Mouse (Mus musculus): ENCODE data around the gene Ptprh. TPM values are rescaled to one million over a fixed set of nuclear protein-coding genes. Genes with fewer than 3 reads are reported as not detected.
A peak's percentile ranks its signal among the peaks of the same experiment; 100 is the strongest.

Gene Ptprh
- polyA plus RNA-seq, 1 experiment from 2014 or later, result 1.0 TPM

GRCm38 (mm10) chr7:4502421-4503090 lies 101.3 kb downstream of the Ptprh start:
- peak overlapping the region; percentile 96; the same call in 1 of the 2 replicates for H3K9ac ChIP-seq (ENCODE audit: low read length)
- peak overlapping the region; percentile 93; the same call in 1 of the 2 replicates for H3K27ac ChIP-seq (ENCODE audit: low read length)
- H3K27me3 ChIP-seq (ENCODE audit: control insufficient read depth, insufficient read depth, low read length), result no peaks in the 10 kb centered on the region
- ATAC-seq (ENCODE audit: insufficient read depth, low FRiP score), result no peak
- H3K36me3 ChIP-seq (ENCODE audit: control insufficient read depth, insufficient read depth, low read length), result no peaks in the 10 kb centered on the region
- peaks cover 25% of the 10 kb centered on the region for H3K4me1 ChIP-seq (ENCODE audit: control insufficient read depth, insufficient read depth, low read length)
- peak overlapping the region; percentile 62 for H3K4me2 ChIP-seq (ENCODE audit: low read depth, low read length)
- H3K9me3 ChIP-seq (replicated peaks; ENCODE audit: control insufficient read depth, low read length), result no peaks in the 10 kb centered on the region
- 10% methylated on average over 14 of the region's 14 CpGs for WGBS
- peak overlapping the region; percentile 72 for H3K4me3 ChIP-seq (replicated peaks; ENCODE audit: low read length)

DNA sequence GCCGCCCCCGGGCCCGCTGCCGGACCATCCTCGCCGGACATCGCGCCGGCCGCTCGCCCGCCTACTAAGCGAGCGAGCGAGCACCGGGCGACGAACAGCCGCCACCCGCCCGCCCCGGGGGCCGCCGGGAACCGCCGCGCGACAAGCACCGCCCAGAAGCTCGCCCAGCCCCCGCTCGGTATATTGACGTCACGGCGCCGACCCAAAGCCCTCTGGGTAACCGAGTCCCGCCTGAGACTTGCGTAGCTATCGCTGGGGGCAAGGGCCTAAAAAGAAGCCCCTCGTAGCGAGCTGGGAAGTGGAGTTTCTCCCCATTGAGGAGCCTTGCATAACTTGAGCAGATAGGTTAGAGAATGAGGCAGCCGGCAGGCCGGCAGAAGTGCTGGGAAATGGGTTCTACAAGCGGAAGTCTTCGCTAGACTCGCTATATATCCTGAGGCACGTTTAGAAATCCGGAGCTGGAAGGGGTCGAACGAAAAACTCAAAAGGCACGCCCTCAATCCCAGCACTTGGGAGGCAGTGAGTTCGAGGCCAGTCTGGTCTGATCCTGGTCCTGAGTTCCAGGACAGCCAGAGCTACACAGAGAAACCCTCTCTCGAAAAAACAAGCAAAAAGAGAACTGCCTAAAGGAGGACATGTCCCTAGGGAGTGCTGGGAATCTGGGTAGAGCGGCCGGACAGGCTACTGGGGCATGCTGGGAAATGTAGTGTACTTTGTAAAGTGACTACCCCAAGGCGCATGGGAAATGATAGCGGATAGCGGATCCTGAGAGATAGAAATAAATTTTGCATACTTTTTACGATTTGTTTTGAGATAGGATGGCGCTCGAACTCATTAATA lies 102.1 kb downstream of the Ptprh start, which contains the start of gene Ppp1r12c:
TSS of gene Ppp1r12c (minus strand) at position 123 of the 840 bp plus-strand sequence.
- no peaks in the 10 kb centered on the region for H3K27me3 ChIP-seq (ENCODE audit: control insufficient read depth, insufficient read depth, low read length)
- WGBS, result under 1% methylated on average over 62 of the region's 62 CpGs
- H3K4me2 ChIP-seq (ENCODE audit: low read depth, low read length), result peak within 1 kb of the TSS; percentile 83
- H3K4me1 ChIP-seq (ENCODE audit: control insufficient read depth, insufficient read depth, low read length), result peaks cover 25% of the 10 kb centered on the region
- H3K9me3 ChIP-seq (replicated peaks; ENCODE audit: control insufficient read depth, low read length), result no peaks in the 10 kb centered on the region
- peak within 1 kb of the TSS; percentile 72 for H3K4me3 ChIP-seq (replicated peaks; ENCODE audit: low read length)
- ATAC-seq (ENCODE audit: insufficient read depth, low FRiP score), result peak; percentile 94
- no peaks in the 10 kb centered on the region for H3K36me3 ChIP-seq (ENCODE audit: control insufficient read depth, insufficient read depth, low read length)
- peak within 1 kb of the TSS; percentile 96 for H3K9ac ChIP-seq (ENCODE audit: low read length)
- H3K27ac ChIP-seq (ENCODE audit: low read length), result peak within 1 kb of the TSS; percentile 93

DNA sequence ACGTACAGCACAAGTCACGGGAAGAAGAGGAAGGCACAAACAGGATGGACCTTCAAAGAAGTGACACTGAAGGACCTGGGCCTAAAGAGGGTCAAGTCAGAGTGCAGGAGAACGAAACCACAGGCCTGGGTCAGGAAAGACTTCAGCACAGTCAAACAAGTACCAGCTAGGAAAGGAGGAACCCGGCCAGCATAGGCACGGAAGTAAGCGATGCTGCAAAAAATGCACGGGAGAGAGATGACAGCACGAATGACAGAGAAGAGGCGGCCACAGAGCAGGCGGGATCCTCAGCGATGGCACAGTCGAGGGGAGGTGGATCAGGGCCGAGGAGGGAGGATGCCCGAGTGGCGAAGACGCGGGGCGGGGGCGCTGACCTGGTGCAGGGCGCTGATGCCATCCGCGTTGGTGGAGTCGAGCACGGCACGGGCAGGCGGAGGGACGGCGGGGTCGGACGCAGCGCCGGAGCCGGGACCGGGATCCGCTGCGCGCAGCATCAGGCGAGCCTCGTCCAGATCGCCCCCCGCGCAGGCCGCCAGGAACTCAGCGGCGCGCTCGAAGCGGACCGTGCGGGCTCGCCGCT lies 102.9 kb downstream of the Ptprh start:
- Histone ChIP-seq H3K4me1 (ENCODE audit: control insufficient read depth, insufficient read depth, low read length) (peaks cover 25% of the 10 kb centered on the region), H3K9me3 (replicated peaks; ENCODE audit: control insufficient read depth, low read length) (no peaks in the 10 kb centered on the region), H3K36me3 (ENCODE audit: control insufficient read depth, insufficient read depth, low read length) (no peaks in the 10 kb centered on the region), H3K9ac (ENCODE audit: low read length) (peak overlapping the region; percentile 96), H3K27me3 (ENCODE audit: control insufficient read depth, insufficient read depth, low read length) (no peaks in the 10 kb centered on the region), H3K4me2 (ENCODE audit: low read depth, low read length) (peak overlapping the region; percentile 83), H3K4me3 (replicated peaks; ENCODE audit: low read length) (peak overlapping the region; percentile 72), H3K27ac (ENCODE audit: low read length) (peak overlapping the region; percentile 93)
- peak; percentile 11; the same call in 1 of the 2 replicates for ATAC-seq (ENCODE audit: insufficient read depth, low FRiP score)
- under 1% methylated on average over 34 of the region's 52 CpGs for WGBS

- Histone ChIP-seq H3K9ac (ENCODE audit: low read length) (peak overlapping the region; percentile 96), H3K4me2 (ENCODE audit: low read depth, low read length) (peak overlapping the region; percentile 83), H3K9me3 (replicated peaks; ENCODE audit: control insufficient read depth, low read length) (no peaks in the 10 kb centered on the region), H3K4me3 (replicated peaks; ENCODE audit: low read length) (peak overlapping the region; percentile 12; the same call in 1 of the 2 replicates), H3K36me3 (ENCODE audit: control insufficient read depth, insufficient read depth, low read length) (no peaks in the 10 kb centered on the region), H3K27ac (ENCODE audit: low read length) (peak overlapping the region; percentile 75), H3K4me1 (ENCODE audit: control insufficient read depth, insufficient read depth, low read length) (peaks cover 25% of the 10 kb centered on the region), H3K27me3 (ENCODE audit: control insufficient read depth, insufficient read depth, low read length) (no peaks in the 10 kb centered on the region)
- no peak for ATAC-seq (ENCODE audit: insufficient read depth, low FRiP score)
- 82% methylated on average over 4 of the region's 4 CpGs for WGBS
Measured at GRCm38 (mm10) chr7:4499034-4499433, 104.8 kb downstream of the Ptprh start.

Small RNA genes lying within 50 kb of the gene (microRNA-seq; reads per million reads assigned to microRNA genes)
- gene Gm23577, result not detected

Other genes starting within 250 kb of the Ptprh start
- 0.10 and 0.32 TPM in 2 replicates for gene Gp6, start 206.3 kb downstream of the Ptprh start, polyA plus RNA-seq (2015; fragmentation: Nextera tagmentation; extraction: Ambion mirVana)
- 28.1 and 32.8 TPM in 2 replicates for gene Rdh13, start 158.4 kb downstream of the Ptprh start, polyA plus RNA-seq (2015; fragmentation: Nextera tagmentation; extraction: Ambion mirVana)
- 12.1 and 15.0 TPM in 2 replicates for gene Eps8l1, start 143.4 kb downstream of the Ptprh start, polyA plus RNA-seq (2015; fragmentation: Nextera tagmentation; extraction: Ambion mirVana)
- 20.3 and 22.3 TPM in 2 replicates for gene Ppp1r12c, start 102.4 kb downstream of the Ptprh start, polyA plus RNA-seq (2015; fragmentation: Nextera tagmentation; extraction: Ambion mirVana)
- 26.7 and 111 TPM in 2 replicates for gene Tnnt1, start 87.7 kb downstream of the Ptprh start, polyA plus RNA-seq (2015; fragmentation: Nextera tagmentation; extraction: Ambion mirVana)
- gene Tnni3, start 79.8 kb downstream of the Ptprh start, polyA plus RNA-seq (2015; fragmentation: Nextera tagmentation; extraction: Ambion mirVana), result 5.1 and 7.4 TPM in 2 replicates
- gene Dnaaf3, start 71.6 kb downstream of the Ptprh start, polyA plus RNA-seq (2015; fragmentation: Nextera tagmentation; extraction: Ambion mirVana), result 2.2 TPM in 2 replicates
- gene Syt5, start 56.5 kb downstream of the Ptprh start, polyA plus RNA-seq (2015; fragmentation: Nextera tagmentation; extraction: Ambion mirVana), result 8.5 TPM in 2 replicates
- 2.3 and 3.4 TPM in 2 replicates for gene Tmem86b, start 27.4 kb upstream of the Ptprh start, polyA plus RNA-seq (2015; fragmentation: Nextera tagmentation; extraction: Ambion mirVana)
- gene Ppp6r1, start 55.0 kb upstream of the Ptprh start, polyA plus RNA-seq (2015; fragmentation: Nextera tagmentation; extraction: Ambion mirVana), result 2.8 and 3.8 TPM in 2 replicates
- gene Hspbp1, start 81.0 kb upstream of the Ptprh start, polyA plus RNA-seq (2015; fragmentation: Nextera tagmentation; extraction: Ambion mirVana), result 77.2 and 88.0 TPM in 2 replicates
- 0.86 and 0.88 TPM in 2 replicates for gene Brsk1, start 86.6 kb upstream of the Ptprh start, polyA plus RNA-seq (2015; fragmentation: Nextera tagmentation; extraction: Ambion mirVana)
- gene Tmem150b, start 121.2 kb upstream of the Ptprh start, polyA plus RNA-seq (2015; fragmentation: Nextera tagmentation; extraction: Ambion mirVana), result 0.76 and 0.90 TPM in 2 replicates
- 59.6 and 64.3 TPM in 2 replicates for gene Kmt5c, start 136.1 kb upstream of the Ptprh start, polyA plus RNA-seq (2015; fragmentation: Nextera tagmentation; extraction: Ambion mirVana)
- gene Cox6b2, start 149.1 kb upstream of the Ptprh start, polyA plus RNA-seq (2015; fragmentation: Nextera tagmentation; extraction: Ambion mirVana), result 61.4 and 70.0 TPM in 2 replicates
- gene Fam71e2, start 167.3 kb upstream of the Ptprh start, polyA plus RNA-seq (2015; fragmentation: Nextera tagmentation; extraction: Ambion mirVana), result not detected in 2 replicates
- gene Il11, start 178.8 kb upstream of the Ptprh start, polyA plus RNA-seq (2015; fragmentation: Nextera tagmentation; extraction: Ambion mirVana), result 0.22 and 0.26 TPM in 2 replicates
- gene Tmem190, start 178.9 kb upstream of the Ptprh start, polyA plus RNA-seq (2015; fragmentation: Nextera tagmentation; extraction: Ambion mirVana), result 0.72 and 0.79 TPM in 2 replicates
- gene Tmem238, start 185.6 kb upstream of the Ptprh start, polyA plus RNA-seq (2015; fragmentation: Nextera tagmentation; extraction: Ambion mirVana), result 21.2 and 21.7 TPM in 2 replicates
- 255 and 322 TPM in 2 replicates for gene Rpl28, start 188.8 kb upstream of the Ptprh start, polyA plus RNA-seq (2015; fragmentation: Nextera tagmentation; extraction: Ambion mirVana)
- 204 and 212 TPM in 2 replicates for gene Ube2s, start 208.5 kb upstream of the Ptprh start, polyA plus RNA-seq (2015; fragmentation: Nextera tagmentation; extraction: Ambion mirVana)
- gene Shisa7, start 240.7 kb upstream of the Ptprh start, polyA plus RNA-seq (2015; fragmentation: Nextera tagmentation; extraction: Ambion mirVana), result 0.26 and 0.49 TPM in 2 replicates

Data from stomach, embryonic 16.5 days (tissue).